In genomic region chr4:108934856-108935255, GRCm38 (mm10) we compare ENCODE assay signal across 25 mouse cellular contexts. TPM values are rescaled to one million over a fixed set of nuclear protein-coding genes. Genes with fewer than 3 reads are reported as not detected.
DNase-seq lines count a peak whose midpoint lies in the region; ATAC-seq lines count a peak whose summit lies in the region.
"Had no signal": no experiment of that assay in that cellular context is flagged by ENCODE, and none has a peak within 500 bp of the region (broad histone marks: within the 10 kb centered on the region; RNA-seq: fewer than 3 reads in every experiment).

No protein-coding gene starts in this region.

- whole genome bisulfite sequencing in hindbrain, embryonic 13.5 days: 93% methylated on average over 4 of the region's 4 CpGs

- H3K9ac ChIP-seq in hindbrain, embryonic 13.5 days: no peak overlapping the region
- H3K9ac ChIP-seq: embryonic facial prominence, embryonic 12.5 days had no signal

- H3K4me3 ChIP-seq in hindbrain, embryonic 13.5 days: no peak overlapping the region
- H3K4me3 ChIP-seq: embryonic facial prominence, embryonic 10.5 days; embryonic facial prominence, embryonic 12.5 days had no signal

- no peaks in the 10 kb centered on the region for H3K27me3 ChIP-seq in hindbrain, embryonic 13.5 days
- H3K27me3 ChIP-seq: CH12.LX; embryonic facial prominence, embryonic 12.5 days; Patski had no signal

- H3K4me2 ChIP-seq in hindbrain, embryonic 13.5 days: no peak overlapping the region
- H3K4me2 ChIP-seq: embryonic facial prominence, embryonic 12.5 days had no signal

- DNase-seq in 416B (ENCODE audit: low read depth): peak; percentile 47
- DNase-seq in layer of hippocampus, adult 18-20 months (ENCODE audit: low spot score in 2 of 2): no peak
- no peak for DNase-seq in adrenal gland, adult 2 months
- DNase-seq in lung, postnatal 10 days: no peak
- DNase-seq: adrenal gland, postnatal 14 days; adrenal gland, postnatal 36 days; B cell, adult 2 months; cerebellum, adult 11-12 months; cerebellum, adult 2 months; cerebellum, adult 9-10 months; cerebellum, postnatal 10 days; cerebellum, postnatal 25 days had no signal

- 0 out of 2 replicates have a peak, but pooled peaks have one; percentile 36 for ATAC-seq in common myeloid progenitor, adult 5-6 weeks (replicated peaks; ENCODE audit: low read depth, poor library complexity, severe bottlenecking)
- peak; percentile 98 for ATAC-seq in granulocyte monocyte progenitor cell, adult 5-6 weeks (replicated peaks; ENCODE audit: poor library complexity, severe bottlenecking)
- peak; percentile 97 for ATAC-seq in megakaryocyte progenitor cell, adult 5-6 weeks (replicated peaks; ENCODE audit: poor library complexity)
- no peak for ATAC-seq in hindbrain, embryonic 13.5 days (ENCODE audit: low FRiP score)
- ATAC-seq: activated CD4-positive, CD25-positive, alpha-beta regulatory T cell, adult 4 months; CD4-positive, CD25-positive, alpha-beta regulatory T cell, adult 4 months; forebrain, embryonic 14.5 days; forebrain, embryonic 16.5 days; Patski had no signal

- no peak overlapping the region for H3K27ac ChIP-seq in hindbrain, embryonic 13.5 days
- H3K27ac ChIP-seq: embryonic facial prominence, embryonic 10.5 days; embryonic facial prominence, embryonic 12.5 days had no signal

- H3K9me3 ChIP-seq in hindbrain, embryonic 13.5 days: no peaks in the 10 kb centered on the region
- H3K9me3 ChIP-seq: embryonic facial prominence, embryonic 10.5 days; embryonic facial prominence, embryonic 12.5 days; G1E had no signal

- H3K36me3 ChIP-seq in hindbrain, embryonic 13.5 days: 0 out of 2 replicates have a peak, but pooled peaks cover 4% of the 10 kb centered on the region
- H3K36me3 ChIP-seq: embryonic facial prominence, embryonic 10.5 days; embryonic facial prominence, embryonic 12.5 days; G1E had no signal

- H3K4me1 ChIP-seq in hindbrain, embryonic 13.5 days (replicated peaks): peaks cover 10% of the 10 kb centered on the region

RNA-seq across cellular contexts. Expression of gene Rab3b, which starts 56.0 kb away (rescaled TPM):
- not detected in 2 replicates for total RNA-seq in common myeloid progenitor, adult 5-6 weeks (2017)
- total RNA-seq in granulocyte monocyte progenitor cell, adult 5-6 weeks (2014; fragmentation: Nextera tagmentation): not detected in 2 replicates
- 4.8 TPM in 1 of 2 replicates, not detected in the other for total RNA-seq in granulocyte monocyte progenitor cell, adult 5-6 weeks (2017)
- total RNA-seq in megakaryocyte progenitor cell, adult 5-6 weeks (2015): 0.30 TPM in 1 of 2 replicates, not detected in the other
- total RNA-seq in megakaryocyte progenitor cell, adult 5-6 weeks (2017): not detected in 2 replicates
- total RNA-seq in layer of hippocampus, adult 18-20 months (2021): 10 to 100 TPM; 54.8 to 58.8 TPM
- polyA plus RNA-seq in hindbrain, embryonic 13.5 days (2015; fragmentation: Nextera tagmentation; extraction: Ambion mirVana): 104 and 108 TPM in 2 replicates
- 10 to 100 TPM; 38.6 to 51.5 TPM for total RNA-seq in adrenal gland, adult 2 months (2021)
- 41.6 and 46.6 TPM in 2 replicates for polyA plus RNA-seq in adrenal gland, adult 2 months (2012; rRNA removed)
- polyA plus RNA-seq: activated CD4-positive, CD25-positive, alpha-beta regulatory T cell, adult 4 months; CD4-positive, CD25-positive, alpha-beta regulatory T cell, adult 4 months had no signal

Comparison
In these comparisons a context has a peak if more than half of its experiments do, and no peak if none do; other contexts are left out.
1. RNA of gene Rab3b, which starts 56.0 kb away (total RNA-seq): 54.8 to 58.8 TPM in layer of hippocampus, adult 18-20 months and 38.6 to 51.5 TPM in adrenal gland, adult 2 months; 4.8 TPM in granulocyte monocyte progenitor cell, adult 5-6 weeks, 0.30 TPM in megakaryocyte progenitor cell, adult 5-6 weeks and not detected in common myeloid progenitor, adult 5-6 weeks; every median in the first group is over 4 times any median in the second.